Mouse (Mus musculus): ENCODE data around the gene Mylk.

DNA sequence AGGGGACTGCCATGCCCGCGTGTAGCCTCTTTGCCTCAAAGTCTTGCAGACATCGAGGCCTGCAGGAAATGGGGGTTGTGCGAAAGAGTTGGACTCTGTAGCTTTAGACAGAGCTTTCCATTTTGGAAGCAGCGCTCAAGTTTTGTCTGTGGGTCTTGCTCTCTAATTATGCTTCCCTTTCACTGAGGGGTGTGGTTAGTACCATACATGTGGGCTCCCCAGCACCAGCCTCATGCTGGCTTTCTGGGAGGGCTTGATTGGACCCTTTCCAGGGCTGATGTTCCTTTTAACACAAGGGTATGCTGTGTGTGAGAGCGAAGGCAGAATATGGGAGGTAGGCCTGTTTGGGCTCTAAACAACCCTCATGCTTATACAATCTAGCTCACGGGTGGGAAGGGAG, 12.0 kb downstream of the Mylk start:
- TF ChIP-seq CTCF (IDR thresholded peaks at IDR 0.05; ENCODE audit: borderline replicate concordance, insufficient read depth, low read depth, low read length) = no peak
- TF ChIP-seq POLR2A (IDR thresholded peaks at IDR 0.05; ENCODE audit: borderline replicate concordance, insufficient read depth, low read length) = no peak

Data from cerebellum, adult 2 months (tissue).